ENCODE assay signal across 10 mouse cellular contexts in genomic region chr8:125206391-125206790, GRCm38 (mm10).
"Had no signal": no experiment of that assay in that cellular context is flagged by ENCODE, and none has a peak within 500 bp of the region (broad histone marks: within the 10 kb centered on the region; RNA-seq: fewer than 3 reads in every experiment).

No protein-coding gene starts in this region.

- H3K4me1 ChIP-seq: limb, embryonic 15.5 days; liver, embryonic 12.5 days; midbrain, embryonic 12.5 days; neural tube, embryonic 12.5 days had no signal

- H3K9me3 ChIP-seq: limb, embryonic 15.5 days; liver, embryonic 12.5 days; midbrain, embryonic 12.5 days; neural tube, embryonic 12.5 days had no signal

- ATAC-seq: liver, embryonic 12.5 days had no signal

- DNase-seq: kidney, postnatal 14 days; lung, embryonic 14.5 days; lung, postnatal 10 days; lung, postnatal 4 days; thymus, postnatal 4 days had no signal

- H3K27ac ChIP-seq: limb, embryonic 15.5 days; liver, embryonic 12.5 days; midbrain, embryonic 12.5 days; neural tube, embryonic 12.5 days; stomach, postnatal 0 days had no signal

- H3K4me2 ChIP-seq: limb, embryonic 15.5 days; liver, embryonic 12.5 days; lung, embryonic 14.5 days; midbrain, embryonic 12.5 days; neural tube, embryonic 12.5 days had no signal

- H3K4me3 ChIP-seq: limb, embryonic 15.5 days; liver, embryonic 12.5 days; midbrain, embryonic 12.5 days; neural tube, embryonic 12.5 days had no signal

- H3K9ac ChIP-seq: limb, embryonic 15.5 days; liver, embryonic 12.5 days; lung, embryonic 14.5 days; midbrain, embryonic 12.5 days; neural tube, embryonic 12.5 days had no signal

- H3K27me3 ChIP-seq: liver, embryonic 12.5 days had no signal

- H3K36me3 ChIP-seq: limb, embryonic 15.5 days; liver, embryonic 12.5 days; midbrain, embryonic 12.5 days; neural tube, embryonic 12.5 days had no signal
